Mouse (Mus musculus) adrenal gland, adult 18-20 months (tissue): ENCODE data around the gene Adarb1. TPM values are rescaled to one million over a fixed set of nuclear protein-coding genes. Genes with fewer than 3 reads are reported as not detected.

Experiments
- DNase-seq, 2 experiments: peaks; one replicate each; pipeline ENCODE4 v3.0.0; 2021 to 2022; ENCODE audit warnings: low spot score in 2 of 2
- total RNA-seq, 2 experiments: library from RNA; stranded (reverse); gene quantifications; 1 replicate in 1 of 2; 2 replicates in 1 of 2; pipeline ENCODE4 v1.2.3; 2021

Adarb1 gene
- total RNA-seq, 2 experiments from 2014 or later: 31.3 to 113 TPM

DNA sequence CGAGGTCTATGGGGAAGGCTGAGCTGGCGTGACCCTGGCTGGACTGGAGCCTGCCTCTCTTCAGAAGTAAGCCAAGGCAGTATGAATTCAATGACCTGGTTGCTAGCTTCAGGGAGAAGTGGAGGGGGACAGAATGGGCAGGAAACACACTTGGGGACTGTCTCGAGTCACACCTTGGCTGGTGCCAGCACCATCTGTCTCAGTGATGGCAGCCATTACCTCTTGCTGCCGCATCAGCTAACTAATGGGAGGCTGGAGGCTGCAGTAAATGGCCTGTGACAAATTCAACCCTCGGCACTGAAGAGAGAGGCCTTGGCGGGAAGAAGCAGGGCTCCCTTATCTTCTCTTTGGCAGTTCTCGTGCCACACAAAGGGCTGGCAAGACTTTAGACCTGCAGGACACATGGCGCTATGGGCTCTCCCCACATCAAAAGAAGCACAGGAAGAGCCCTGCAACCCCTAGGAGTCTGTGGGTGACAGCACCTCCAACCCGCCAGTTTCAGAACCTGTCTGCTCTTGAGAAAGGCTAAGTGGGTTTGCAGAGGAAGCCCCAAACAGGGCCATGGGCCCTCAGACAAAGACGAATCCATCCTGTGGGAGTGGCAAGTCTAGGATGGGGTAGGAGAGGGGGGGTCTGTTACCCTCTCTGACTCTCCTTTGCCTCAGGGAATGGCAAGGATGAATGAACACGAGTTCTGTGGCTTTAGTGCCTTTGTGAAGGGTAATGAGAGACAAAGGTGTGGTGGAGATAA lies 144.9 kb downstream of the Adarb1 start:
- no peak for DNase-seq

DNA sequence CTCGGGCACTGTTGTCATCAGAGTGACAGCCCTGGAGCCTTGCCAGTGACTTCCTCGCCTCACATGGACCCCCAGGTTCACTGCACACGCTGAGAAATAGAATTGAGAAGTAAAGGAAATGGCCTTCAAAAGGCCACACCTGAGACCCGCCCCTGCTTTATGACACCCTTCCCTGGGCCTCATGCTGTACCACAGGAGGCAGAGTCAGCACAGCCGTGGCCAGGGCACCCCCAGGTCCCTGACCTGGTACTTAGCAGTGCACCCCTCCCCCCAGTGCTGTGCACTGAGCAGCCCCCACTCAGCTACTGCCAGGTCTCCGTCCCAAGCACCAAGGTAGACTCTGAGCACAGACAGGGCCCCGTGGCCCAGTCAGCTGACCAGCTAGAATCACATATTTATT lies 148.9 kb downstream of the Adarb1 start:
- no peak for DNase-seq

- DNase-seq: no peak
Observed at GRCm38 (mm10) chr10:77267027-77267426, 151.0 kb downstream of the Adarb1 start.

DNA sequence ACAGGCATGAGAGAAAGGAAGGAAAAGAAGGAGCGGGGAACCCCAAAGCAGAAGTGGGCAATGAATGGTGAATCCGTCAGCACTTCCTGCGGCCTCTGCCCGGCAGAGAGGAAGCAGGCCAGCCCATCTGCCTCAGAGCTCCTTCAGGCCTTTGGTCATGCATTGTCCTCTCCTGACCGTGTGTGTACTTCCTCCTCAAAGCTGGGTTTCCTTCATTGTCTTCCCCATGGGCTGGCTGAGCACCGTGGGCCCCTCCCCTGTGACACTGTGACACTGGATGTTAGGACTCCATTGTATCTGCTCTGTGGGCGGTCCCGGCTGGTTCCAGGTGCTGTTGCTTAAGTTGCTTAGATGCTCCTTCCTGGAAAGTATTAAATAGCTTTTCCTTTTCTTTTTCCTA lies 151.8 kb downstream of the Adarb1 start:
- no peak for DNase-seq

DNA sequence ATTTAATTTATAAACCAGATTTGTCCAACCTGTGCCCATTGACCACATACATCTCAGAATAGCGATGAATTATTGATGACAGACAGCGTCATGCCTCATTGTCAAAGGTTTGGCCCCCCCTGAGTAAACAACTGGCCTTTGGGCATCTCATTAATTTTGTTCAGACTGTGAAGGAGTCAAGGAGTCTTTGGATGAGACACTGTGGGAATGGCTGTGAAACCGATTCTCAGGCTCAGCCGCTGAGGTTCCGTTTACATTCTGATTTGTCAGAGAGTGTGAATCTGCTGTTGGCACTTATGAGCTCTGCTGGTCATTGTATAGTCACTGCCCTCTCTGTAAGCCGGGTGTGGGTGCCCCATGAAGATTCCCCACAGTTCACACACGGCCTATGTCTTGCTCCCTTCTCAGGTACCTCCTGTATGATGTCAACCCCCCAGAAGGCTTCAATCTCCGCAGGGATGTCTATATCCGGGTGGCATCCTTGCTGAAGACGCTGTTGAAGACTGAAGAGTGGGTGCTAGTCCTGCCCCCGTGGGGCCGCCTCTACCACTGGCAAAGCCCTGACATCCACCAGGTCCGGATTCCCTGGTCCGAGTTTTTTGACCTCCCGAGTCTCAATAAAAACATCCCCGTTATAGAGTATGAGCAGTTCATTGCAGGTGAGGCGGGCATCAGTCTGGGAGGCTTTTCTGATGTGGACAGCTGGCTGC lies 157.7 kb downstream of the Adarb1 start:
- no peak for DNase-seq

DNA sequence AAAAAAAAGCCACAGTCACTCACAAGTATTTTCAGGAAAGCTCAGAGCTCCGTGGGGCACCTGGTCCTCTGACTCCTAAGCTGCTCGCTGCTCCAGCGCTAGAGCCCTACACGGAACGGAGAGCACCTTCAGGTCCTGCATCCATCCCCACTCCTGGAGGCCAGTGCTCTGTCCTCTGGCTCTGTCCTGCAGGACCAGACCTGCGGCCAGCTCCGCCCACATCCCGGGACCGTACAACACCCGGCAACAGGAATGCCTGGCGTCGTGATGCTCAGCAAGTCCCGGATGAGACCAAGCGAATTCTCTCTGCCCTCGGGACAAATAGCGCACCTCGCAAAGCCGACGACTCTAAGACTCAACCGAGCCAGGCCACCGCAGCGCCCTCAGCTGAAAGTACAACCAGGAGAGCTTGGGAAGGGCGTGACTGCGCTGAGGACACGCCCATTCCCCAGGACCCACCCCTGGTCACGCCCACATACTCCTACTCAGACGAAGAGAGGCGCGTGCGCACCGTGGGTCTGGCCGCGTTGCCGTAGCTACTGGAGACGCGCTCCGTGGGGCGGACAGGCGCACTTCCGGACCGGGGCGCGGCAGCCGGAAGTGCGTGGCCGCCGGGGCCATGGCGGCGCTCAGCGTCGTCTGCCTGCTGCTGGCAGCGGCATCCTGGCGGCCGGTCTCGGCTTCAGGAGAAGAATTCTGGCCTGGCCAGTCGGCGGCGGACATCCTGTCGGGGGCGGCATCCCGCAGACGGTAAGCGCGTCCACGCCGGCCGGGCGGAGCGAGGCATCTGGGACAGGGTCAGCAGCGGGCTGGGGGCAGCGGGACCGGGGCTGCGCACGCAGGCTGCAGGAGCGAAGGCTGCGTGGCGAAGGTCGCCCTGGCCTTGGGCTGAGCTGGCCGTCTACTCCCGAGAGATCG lies 159.1 kb downstream of the Adarb1 start, which contains the start of gene Pofut2:
TSS of gene Pofut2 (plus strand) at position 515 of the 918 bp plus-strand sequence.
- peak; percentile 88 to 92 for DNase-seq

- no peak for DNase-seq
Observed at GRCm38 (mm10) chr10:77258041-77258590, 160.0 kb downstream of the Adarb1 start.

DNA sequence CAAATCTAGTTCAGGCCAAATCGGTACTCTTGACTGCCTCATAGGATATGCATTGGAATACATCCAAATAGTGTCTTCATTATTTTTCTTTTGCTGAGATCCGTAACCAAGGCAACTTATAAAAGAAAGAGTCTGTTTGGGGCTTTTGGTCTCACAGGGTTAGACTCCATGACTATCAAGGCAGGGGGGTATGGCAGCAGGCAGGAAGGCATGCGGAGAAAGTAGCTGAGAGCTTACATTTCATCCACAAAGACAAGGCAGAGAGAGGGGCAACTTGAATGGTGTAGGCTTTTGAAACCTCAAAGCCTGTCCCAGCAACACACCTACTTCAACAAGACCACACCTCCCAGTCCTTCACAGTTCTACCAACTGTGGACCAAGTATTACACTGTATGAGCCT lies 162.4 kb downstream of the Adarb1 start:
- DNase-seq: no peak

- no peak for DNase-seq
Observed at GRCm38 (mm10) chr10:77255231-77255630, 162.8 kb downstream of the Adarb1 start.

GRCm38 (mm10) chr10:77252790-77253189 lies 165.3 kb downstream of the Adarb1 start:
- peak; percentile 79 to 82 for DNase-seq

DNA sequence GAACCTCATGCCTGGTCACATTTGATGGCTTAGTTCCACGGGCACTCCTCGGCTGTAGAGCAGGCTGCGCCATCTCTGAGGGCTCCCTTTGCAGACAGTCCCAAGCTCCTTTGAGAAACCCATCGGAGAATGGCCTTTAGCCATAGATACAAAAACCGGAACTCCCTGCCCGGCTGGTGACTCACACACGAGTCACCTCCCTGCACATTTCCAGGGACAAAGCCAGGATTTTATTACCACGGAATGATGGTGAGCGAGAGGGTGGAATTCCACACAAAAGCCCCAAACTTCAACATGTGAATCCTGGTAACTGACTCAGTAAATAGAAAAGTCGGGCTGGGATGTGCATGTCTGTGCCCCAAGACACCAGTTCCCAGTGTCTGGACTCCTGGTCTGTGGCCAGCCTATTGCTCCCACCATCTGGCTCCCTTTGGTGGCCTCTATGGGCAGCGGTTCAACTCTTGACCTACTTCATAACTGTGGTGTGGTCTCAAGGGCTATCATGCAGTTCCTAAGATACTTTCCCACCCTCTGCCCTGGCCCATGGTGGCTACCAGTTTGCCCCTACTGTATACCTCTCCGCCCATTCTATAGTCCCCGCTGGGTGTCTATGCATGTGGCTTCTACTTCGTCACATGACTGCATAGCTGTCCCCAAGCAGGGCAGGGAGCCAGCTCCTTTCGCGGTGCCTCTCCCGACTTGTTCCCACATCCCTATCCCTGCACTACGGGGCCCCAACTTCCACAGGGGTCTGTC lies 166.1 kb downstream of the Adarb1 start:
- peak; percentile 49 to 56 for DNase-seq

DNA sequence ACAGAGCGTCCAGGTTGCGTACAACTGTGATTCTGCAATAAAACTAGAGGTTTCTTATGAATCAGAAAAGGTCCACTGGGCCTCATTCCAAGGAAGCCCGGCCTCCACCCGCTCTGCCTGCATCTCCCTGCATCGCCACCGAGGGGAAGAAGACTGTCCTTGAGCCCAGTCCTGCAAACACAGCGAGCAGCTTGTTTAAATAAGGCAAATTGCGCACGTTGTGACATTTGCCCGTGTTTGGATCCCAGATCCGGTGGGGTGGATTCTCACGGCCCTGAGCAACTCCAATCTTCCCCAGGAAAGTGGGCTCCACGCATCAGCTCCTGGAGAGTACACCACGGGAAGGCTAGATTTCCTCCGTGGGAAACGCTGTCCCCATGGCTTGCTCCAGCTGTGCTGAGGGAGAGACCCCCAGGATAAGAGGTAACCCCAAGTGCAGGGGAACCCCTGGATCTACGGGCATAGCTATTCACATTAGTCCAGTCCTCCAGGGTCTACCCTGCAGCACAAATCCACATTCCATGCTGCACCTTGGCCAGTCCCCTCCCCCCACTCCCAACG lies 166.8 kb downstream of the Adarb1 start:
- DNase-seq: peak; percentile 50 to 72

- no peak for DNase-seq
Observed at GRCm38 (mm10) chr10:77247707-77248106, 170.4 kb downstream of the Adarb1 start.

DNA sequence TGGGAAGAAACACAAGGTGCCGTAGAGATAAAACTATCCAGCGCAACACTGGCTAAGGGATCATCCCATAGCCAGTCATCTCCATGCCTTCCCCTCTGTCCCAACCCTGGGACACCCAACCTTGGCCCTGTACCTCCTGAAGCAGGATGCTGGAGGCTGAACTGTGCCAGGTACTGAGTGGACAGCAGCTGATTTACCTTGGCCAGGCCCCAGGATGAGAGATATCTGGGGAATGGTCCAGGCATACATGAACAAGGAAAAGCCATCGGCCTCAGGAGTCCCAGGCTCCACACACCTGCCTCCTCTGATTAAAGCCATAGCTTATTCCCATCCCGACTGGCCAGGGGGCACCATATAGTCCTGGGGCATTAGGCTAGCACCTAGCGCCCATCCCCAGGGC lies 171.0 kb downstream of the Adarb1 start:
- no peak for DNase-seq

DNA sequence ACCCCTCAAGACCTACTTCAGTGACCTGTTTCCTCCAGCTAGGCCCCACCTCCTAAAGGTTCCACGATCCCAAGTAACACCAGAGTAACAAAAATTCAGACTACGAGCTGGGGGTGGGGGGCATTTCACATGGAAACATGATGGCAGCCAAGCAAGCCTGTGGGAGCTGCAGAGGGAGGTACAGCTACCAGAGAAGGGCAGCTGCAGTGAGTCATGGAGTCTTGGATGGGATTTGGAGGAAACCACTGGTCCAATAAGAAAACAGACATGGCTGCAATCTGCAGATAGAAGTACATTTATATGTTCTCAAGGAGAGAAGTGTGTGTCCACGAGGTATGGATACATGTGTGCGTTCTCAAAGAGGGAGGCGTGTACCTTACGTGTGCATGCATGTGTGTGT lies 173.3 kb downstream of the Adarb1 start:
- no peak for DNase-seq

DNA sequence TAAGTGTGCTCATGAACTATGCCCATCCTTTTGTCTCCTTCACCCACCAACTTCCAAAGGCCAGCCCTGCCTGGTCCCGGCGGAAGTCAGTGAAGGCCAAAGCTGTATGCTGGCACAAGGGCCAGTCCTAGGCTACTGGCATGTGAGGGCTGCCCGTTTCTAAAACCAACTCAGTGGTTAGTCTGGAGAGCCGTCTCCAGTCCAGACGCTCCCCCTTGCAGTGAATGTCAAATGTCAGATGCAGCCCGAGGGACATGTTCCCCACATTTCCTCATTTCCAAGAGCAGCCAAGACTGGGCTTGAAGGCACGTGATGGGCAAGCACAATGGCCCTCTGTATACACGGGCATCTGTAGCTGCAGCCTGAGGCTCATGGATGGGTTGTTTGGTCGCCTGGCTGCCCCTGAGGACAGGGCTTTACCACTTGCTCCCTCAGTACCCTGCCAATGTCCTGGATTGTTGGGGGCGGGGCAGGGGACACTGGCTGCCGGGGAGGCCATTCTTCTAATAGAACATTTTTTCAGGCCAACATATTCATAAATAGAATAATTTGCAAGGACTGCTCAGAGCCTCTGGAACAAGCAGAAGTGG lies 174.4 kb downstream of the Adarb1 start:
- no peak for DNase-seq

- no peak for DNase-seq
Observed at GRCm38 (mm10) chr10:77242871-77243270, 175.2 kb downstream of the Adarb1 start.

DNA sequence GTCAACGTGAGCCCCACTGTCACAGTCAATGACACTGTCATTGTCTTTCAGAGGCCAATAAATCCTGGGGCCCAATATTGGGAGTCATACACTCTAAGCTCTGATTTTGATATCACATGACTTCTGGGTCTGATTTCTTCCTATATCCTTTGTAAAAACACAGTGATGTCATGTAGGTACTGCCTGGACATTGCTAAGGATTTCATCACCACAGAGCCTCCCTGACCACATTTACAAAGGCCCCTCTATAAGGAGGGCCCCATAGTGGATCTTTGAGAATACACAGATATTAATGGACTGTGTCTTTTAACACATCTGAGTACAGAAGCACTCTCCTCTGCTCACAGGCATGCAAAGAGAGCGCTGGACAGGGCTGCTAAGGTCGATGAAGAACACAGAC lies 175.7 kb downstream of the Adarb1 start:
- DNase-seq: no peak

- no peak for DNase-seq
Observed at GRCm38 (mm10) chr10:77240764-77241163, 177.3 kb downstream of the Adarb1 start.
